Mouse (Mus musculus): ENCODE results near the gene Gabrd.

Gabrd gene

GRCm38 (mm10) chr4:155344299-155344600 lies 53.7 kb downstream of the Gabrd start:
- DNase-seq (ENCODE audit: low read depth in 2 of 2, low spot score in 2 of 2), result no peak

- DNase-seq (ENCODE audit: low read depth in 2 of 2, low spot score in 2 of 2), result no peak
These were observed 54.3 kb downstream of the Gabrd start for GRCm38 (mm10) chr4:155343415-155344298.

DNA sequence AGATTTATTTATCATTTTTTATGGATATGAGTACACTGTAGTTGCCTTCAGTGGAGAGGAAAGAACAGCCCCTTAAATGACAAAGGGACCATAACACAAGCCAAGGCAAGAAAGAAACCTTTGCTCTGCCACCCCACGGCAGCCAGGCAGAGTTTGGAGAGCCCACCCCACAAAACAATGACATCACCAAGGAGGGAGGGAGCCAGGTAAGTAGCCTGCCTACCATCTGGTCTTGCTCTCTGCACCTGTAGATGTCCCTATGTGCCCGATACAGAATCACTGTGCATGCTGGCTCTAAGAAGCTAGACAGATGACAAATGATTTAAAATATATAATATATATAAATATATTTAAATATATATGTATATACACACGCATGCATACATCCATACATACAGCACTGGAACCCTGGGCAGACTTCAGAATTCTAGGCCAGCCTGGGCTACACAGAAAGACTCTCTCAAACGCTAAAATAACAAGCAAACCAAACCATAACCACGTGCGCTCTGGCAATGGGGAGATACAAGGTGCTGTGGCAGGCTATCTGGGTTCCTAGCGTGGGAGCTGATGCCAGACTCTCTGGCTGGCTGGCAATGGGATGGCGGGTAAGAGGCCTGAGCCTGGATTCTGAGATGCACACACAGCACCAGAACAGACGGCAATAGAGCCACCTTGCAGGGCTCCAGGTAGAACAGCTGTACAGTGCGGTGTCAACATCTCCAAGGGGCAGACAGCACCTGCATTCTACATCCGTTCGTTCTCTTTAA lies 61.4 kb downstream of the Gabrd start:
- no peak for DNase-seq (ENCODE audit: low read depth in 2 of 2, low spot score in 2 of 2)
